Mouse (Mus musculus) sigmoid colon, adult 10 weeks (tissue): ENCODE data around the gene Rdm1. TPM values are rescaled to one million over a fixed set of nuclear protein-coding genes. Genes with fewer than 3 reads are reported as not detected.

ENCODE experiments used
- polyA plus RNA-seq: library from polyadenylated mRNA; stranded (reverse); fragments of 350-450 nt; fragmentation: Illumina TruSeq; extraction: RNeasy Lipid Tissue Mini Kit (QIAGEN cat#74804); gene quantifications from one replicate; pipeline ENCODE4 v1.2.3, GENCODE M21; 2014; ENCODE audit warnings: low read depth, low replicate concordance

Gene Rdm1
- polyA plus RNA-seq, result 0.47 TPM

DNA sequence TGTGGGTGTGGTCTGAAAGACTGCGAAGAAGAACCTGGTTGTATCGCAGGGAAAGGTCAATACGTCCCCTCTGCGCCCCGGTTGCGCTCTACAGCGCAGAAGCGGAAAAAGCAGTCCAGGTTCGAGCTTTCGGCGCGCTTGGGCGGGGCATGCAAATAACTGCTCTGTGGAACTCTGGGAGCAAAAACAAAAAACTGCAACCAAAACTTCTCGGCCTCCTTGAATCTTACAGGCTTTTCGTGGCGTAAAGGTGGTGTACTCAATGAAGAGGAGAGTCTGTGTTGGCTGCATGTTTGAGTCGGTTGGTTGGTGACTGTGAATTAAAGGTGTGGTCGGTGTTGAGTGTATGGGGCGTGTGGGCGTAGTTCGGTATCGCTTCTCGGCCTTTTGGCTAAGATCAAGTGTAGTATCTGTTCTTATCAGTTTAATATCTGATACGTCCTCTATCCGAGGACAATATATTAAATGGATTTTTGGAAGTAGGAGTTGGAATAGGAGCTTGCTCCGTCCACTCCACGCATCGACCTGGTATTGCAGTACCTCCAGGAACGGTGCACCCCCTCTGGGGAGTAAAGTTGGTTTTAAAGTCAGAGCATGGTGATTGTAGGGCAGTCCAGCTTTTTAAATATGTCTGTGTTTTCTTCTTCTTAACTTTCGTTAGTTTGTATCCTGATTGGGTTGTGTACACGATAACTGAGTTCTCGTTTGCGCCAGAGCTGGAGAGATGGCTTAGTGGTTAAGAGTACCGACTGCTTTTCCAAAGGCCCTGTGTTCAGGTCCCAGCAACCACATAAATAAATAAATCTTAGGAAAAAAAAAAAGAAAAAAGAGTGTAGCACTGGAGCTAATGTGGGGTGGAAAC lies at the start of gene Rdm1:
Gene Rdm1, plus strand, starts transcription at position 201 of the 862 bp plus-strand sequence.

DNA sequence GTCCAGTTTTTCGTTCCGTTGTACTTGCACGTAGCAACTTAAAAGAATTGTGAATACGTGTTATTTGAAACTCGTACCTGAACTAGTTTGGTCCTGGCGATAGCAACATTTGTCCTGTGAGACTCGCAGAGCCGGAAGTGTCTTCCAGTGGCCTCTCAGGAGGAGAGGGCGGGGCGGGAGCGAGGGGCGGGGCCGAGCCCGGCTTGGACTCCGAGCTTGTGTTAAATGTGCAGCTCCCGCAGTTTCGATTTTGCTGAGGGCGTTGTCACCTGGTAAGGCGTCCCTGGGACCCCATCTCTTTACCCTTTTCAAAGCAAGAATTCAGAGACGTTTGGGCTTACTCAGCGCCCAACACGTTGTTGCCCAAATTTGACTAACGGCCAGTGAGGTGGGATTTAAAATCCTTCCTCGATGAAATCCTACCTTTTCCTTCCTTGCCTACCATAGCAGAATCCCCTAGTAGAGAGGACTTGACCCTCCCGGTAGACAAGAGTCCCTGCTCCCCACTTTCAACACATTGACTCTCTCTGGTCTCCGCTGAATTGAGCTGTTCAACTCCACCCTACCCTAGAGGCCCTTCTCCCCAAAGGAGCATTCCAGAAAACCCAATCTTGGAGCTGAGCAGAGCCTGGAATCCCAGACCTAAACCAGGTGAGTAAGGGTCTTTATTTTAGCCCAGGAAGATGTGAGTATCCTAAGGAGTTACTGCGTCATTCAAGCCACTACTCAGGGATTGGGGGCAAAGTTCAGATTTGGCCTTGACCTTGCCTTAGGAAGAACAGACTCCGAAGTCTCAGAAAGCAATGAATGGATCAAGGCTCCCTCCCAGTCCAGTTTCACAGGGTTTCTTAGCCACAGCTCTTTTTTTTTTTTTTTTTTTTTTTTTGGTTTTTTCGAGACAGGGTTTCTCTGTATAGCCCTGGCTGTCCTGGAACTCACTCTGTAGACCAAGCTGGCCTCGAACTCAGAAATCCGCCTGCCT lies 44.6 kb upstream of the Rdm1 start, which contains the start of gene Tmem106a:
Gene Tmem106a, plus strand, starts transcription at position 189 of the 982 bp plus-strand sequence.

DNA sequence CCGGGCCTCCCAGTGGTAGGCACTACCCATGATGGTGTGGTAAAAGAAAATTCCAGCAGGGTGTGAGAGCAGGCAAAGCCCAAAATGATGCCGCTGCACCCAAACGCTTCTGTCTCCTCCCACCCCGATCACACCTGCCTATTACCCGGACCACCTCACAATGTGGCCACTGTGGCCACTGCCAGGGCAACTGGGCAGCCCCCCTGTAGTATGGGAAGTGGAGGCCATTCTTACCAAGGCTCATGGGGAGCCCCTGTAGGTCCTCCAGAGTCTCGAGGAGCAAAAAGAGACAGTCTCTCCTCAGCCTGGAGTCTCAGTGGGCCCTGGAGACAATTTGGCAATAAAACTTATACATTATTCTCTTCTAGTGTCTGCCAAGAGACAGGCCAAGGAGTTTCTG lies 27.8 kb upstream of the Rdm1 start, which contains the start of gene Gm11634:
Gene Gm11634, minus strand, starts transcription at position 101 of the 400 bp plus-strand sequence.

DNA sequence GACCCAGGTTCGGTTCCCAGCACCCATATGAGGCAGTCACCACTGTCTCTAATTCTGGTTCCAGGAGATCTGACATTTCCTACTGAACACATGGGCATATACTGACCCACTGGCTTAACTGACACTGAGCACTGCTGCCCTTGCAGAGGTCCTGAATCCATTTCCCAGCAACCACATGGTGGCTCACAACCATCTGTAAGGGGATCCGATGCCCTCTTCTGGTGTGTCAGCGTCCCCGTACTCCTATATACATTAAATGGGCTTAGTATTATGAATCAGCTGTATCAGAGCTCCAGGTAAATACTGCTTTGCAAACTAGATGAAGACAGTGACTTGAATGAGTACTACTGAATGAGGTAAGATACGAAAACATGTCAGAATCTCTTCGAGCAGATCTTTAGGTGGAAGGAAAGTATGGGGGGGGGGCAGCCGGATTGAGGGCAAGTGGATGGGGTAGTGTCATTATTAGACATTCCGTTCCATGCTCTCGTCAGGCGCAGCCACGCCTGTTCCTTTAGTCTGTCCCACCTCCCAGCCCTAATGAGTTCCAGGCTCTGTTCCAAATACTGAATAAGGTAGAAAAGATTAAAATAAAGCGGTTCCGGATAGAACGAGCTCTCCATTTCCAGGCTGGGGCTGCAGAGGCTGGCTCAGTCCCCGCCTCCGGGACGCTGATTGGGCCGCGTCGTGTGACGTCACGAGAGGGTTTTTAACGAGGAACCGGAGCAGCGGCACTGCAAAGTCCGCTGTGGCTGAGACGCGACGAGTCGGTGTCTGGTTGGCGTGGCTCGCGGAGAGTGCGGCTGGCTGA lies 38.0 kb downstream of the Rdm1 start, which contains the start of gene Arl4d:
Gene Arl4d, plus strand, starts transcription at position 717 of the 811 bp plus-strand sequence.

Other genes starting within 250 kb of the Rdm1 start
- gene Aarsd1, start 209.6 kb upstream of the Rdm1 start, polyA plus RNA-seq, result 5.4 TPM
- gene Gm27029, start 202.4 kb upstream of the Rdm1 start, polyA plus RNA-seq, result not detected
- 3.9 TPM for gene Rundc1, start 202.1 kb upstream of the Rdm1 start, polyA plus RNA-seq
- 4.9 TPM for gene Ptges3l, start 201.9 kb upstream of the Rdm1 start, polyA plus RNA-seq
- gene Rpl27, start 184.9 kb upstream of the Rdm1 start, polyA plus RNA-seq, result 57.4 TPM
- gene Ifi35, start 178.8 kb upstream of the Rdm1 start, polyA plus RNA-seq, result 2.3 TPM
- 3.3 TPM for gene Rnd2, start 162.2 kb upstream of the Rdm1 start, polyA plus RNA-seq
- 1.4 TPM for gene Vat1, start 161.0 kb upstream of the Rdm1 start, polyA plus RNA-seq
- gene Brca1, start 75.2 kb upstream of the Rdm1 start, polyA plus RNA-seq, result 5.3 TPM
- 237 TPM for gene Nbr1, start 75.0 kb upstream of the Rdm1 start, polyA plus RNA-seq
- gene Tmem106a, start 45.0 kb upstream of the Rdm1 start, polyA plus RNA-seq, result 18.5 TPM
- not detected for gene Gm11634, start 27.9 kb upstream of the Rdm1 start, polyA plus RNA-seq
- gene Arl4d, start 38.3 kb downstream of the Rdm1 start, polyA plus RNA-seq, result 3.4 TPM
- gene Dhx8, start 105.7 kb downstream of the Rdm1 start, polyA plus RNA-seq, result 18.9 TPM
- gene Etv4, start 158.2 kb downstream of the Rdm1 start, polyA plus RNA-seq, result 0.50 TPM